Mouse (Mus musculus) adrenal gland, adult 18-20 months (tissue): Measurements from ENCODE around the gene Luzp1. TPM values are rescaled to one million over a fixed set of nuclear protein-coding genes. Genes with fewer than 3 reads are reported as not detected.

Experiments
- DNase-seq, 2 experiments: peaks; one replicate each; pipeline ENCODE4 v3.0.0; 2021 to 2022; ENCODE audit warnings: low spot score in 2 of 2
- long read RNA-seq, 2 experiments: library from polyadenylated mRNA; stranded (forward); transcript quantifications; one replicate each; pipeline ENCODE4 v2.0.0; 2021
- total RNA-seq, 2 experiments: library from RNA; stranded (reverse); gene quantifications; 1 replicate in 1 of 2; 2 replicates in 1 of 2; pipeline ENCODE4 v1.2.3; 2021

The Luzp1 gene
- total RNA-seq = 10 to 100 TPM; 32.0 to 41.5 TPM
- long read RNA-seq, experiment 1, full-length matches to known transcripts = 3 of 5 reads
- long read RNA-seq, experiment 1, partial matches to known transcripts = 0 of 5 reads
- long read RNA-seq, experiment 1, other reads (novel, unspliced or antisense) = 2 of 5 reads
- long read RNA-seq, experiment 2, partial matches to known transcripts = 19 of 25 reads
- long read RNA-seq, experiment 2, other reads (novel, unspliced or antisense) = 6 of 25 reads

DNA sequence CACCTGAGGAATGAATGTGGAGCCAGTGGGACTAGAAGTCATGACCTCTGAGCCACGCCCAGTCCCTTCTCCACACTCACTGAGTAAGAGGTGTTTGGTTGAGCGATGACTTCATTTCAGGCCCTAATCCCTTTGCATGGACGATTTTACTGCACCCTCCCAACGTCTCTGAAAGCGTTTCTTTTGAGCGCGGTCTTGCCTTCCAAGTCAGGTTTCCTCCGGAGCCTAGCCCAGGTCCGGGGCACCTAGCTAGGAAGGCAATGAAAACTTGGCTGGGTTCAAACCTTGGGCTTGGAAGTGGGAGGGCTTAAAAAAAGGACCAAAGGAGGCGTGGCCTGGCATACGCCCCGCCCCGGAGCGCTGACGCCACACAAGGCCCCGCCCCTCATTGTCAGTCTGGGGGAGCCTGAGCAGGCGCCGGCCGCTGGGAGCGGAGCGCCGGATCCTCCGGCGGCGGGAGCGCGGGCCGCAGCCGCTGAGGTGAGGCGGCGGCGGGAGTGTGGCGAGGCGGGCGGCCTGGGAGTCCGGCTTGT, at the start of gene Luzp1:
TSS of gene Luzp1 (plus strand) at position 391 of the 533 bp plus-strand sequence.
- DNase-seq = peak; percentile 97 to 98

DNA sequence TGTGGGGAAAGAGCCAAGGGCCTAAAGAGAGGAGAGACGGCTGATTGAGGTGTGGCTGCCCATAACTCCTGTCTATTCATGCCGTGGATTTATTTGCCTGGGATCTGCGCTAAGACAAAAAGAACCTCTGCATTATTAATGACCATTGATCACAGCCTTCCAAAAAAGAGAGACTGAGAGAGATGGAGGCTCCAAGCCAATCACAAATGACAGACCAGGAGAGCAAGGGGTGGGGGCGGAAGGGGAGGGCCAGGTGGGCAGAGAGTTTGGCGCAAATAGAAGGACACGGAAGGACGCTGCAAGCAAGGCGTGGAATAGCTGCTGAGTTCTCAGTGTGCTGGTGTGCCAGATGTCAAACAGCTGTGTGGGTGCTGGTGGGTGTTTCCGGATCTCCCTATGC, 46.3 kb upstream of the Luzp1 start, which contains the start of gene Htr1d:
TSS of gene Htr1d (plus strand) at position 301 of the 400 bp plus-strand sequence.
- DNase-seq = no peak

DNA sequence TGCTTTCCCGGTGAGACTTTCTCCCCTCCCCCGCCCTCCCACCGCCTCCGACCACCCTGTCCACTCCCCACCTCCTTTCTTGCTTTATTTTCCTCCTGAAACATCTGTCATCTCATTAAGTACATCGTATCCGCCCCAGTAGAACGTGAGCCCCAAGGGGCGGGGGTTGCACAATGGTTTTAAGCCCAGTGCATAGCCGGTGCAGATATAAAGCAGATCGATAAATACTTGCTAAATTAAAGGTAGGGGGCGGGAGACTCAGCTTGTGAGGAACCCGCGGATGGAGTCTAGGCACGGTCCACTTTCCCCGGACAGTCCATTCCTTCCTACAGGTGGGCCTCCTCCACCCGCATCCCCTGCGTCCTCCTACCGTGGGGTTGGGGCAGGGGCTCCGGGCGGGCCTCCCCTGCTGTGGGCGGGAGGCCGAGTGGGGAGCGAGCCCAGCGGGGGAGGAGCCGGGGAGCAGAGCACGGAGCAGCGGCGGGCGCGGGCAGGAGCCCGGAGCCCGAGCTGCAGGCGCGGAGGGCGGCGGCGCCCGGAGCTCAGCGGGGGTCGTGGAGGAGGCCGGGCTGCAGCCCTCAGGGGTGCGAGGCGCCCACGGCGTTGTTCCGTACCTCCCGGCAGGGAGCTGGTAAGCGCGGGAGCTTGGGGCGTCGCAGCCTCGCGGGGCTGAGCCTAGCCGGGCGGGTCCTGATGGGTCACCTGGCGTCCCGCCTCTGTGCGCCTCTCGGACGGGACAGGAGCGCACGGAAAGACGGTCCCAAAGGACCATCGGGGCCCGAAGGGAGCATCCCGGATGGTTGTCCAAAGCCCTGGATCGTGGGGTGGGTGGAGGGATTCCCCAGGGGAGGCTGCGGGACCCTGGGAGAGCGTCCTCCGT, 45.2 kb upstream of the Luzp1 start:
- no peak for DNase-seq

DNA sequence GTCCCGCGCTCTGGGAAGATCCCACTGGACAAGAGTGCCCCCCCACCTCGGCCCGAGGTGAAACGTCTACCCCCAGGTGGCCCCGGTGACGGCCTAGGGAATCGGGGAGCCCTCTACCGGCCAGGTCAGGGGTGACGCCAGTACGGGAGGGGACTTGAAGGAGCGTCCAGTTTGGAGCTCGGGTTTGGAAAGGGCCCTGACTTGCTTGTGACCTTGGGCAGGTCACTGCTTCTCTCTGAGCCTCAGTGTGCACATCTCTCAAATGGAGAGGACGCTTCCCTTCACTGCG, 44.6 kb upstream of the Luzp1 start:
- peak in 1 of 2 experiments; percentile 28 for DNase-seq

DNA sequence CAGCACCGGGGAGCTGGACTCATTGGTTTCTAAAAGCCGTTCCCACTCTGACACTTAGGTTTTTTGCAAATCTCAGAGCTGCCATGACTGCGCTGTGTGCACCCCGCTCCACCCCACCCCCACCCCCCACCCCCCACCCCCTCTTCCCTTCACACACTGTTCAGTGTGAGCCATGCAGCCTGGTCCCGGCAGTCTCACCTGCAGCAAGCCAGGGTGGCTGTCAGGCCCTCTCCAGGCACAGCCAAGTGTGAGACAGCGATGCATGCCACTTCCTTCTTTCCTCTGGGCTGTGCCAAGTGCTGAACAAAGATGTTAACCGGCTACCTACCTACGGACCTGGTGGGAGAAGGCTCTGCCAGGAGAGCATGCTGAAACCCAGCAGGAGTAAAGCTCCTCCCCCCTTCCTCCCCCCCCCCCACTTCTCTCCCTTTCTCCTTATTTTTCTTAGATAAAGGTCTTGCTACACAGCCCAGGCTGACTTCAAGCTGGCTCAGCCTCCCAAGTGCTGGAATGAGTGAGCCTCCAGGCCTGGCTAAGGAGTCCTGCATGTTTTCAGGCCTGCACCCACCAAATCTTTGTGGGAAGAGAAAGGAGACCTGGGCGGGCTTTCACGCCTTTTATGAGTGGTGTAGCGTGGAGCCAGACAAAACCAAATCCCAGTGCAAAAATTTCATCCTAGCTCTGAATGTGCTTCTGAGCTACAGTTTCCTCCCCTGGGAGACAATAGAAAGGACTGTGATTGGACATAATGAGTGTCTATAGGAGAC, 38.8 kb upstream of the Luzp1 start:
- DNase-seq = no peak

DNA sequence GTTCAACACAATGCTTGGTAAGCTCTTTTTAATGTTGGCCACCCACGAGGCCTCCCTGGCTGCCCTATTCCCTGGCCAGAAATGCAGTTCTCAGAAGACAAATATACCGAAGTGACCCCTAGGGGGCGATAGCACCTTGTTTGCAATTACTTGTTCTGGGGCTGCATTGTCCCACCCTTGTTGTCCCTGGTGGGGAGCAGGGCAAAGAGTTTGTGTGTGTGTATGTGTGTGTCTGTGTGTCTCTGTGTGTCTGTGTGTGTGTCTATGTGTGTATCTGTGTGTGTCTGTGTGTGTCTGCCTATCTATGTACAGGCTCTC, 38.2 kb upstream of the Luzp1 start:
- peak; percentile 35 to 38 for DNase-seq

DNA sequence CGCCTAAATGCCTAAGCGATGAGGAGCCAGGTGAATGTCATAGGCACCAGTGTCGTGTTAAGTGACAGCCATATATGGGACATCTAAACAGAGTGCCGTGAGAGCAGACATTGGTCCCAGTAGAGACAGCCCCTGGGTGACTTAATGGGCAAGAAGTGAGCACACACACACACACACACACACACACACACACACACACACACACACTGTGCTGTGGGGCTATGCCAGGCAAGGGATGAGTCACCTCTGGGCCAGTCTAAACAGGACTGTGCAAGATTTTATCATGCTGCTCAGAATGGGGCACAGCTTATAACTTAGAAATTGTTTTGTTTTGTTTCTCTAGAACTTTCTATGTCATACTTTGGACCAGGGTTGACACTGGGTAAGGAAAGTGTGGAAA, 35.5 kb upstream of the Luzp1 start:
- DNase-seq = no peak

DNA sequence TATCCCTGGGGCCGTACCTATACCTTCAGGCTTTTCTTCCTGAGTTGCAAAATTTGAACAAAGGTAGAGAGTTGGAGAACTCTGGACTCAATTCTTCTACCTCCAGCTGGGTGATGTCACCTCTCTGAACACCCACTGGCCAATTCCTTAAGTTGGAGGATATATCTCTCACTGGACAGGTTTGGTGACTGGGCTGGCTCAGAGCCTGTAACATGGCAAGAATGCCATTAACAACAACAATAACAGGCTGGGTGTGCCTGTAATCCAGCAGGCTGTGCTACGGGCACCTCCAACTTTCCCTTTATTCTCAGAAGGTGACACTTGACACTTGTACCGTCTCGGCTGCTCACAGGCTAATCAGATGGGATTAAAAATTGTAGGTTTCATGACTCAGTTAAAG, 30.5 kb upstream of the Luzp1 start:
- no peak for DNase-seq

DNA sequence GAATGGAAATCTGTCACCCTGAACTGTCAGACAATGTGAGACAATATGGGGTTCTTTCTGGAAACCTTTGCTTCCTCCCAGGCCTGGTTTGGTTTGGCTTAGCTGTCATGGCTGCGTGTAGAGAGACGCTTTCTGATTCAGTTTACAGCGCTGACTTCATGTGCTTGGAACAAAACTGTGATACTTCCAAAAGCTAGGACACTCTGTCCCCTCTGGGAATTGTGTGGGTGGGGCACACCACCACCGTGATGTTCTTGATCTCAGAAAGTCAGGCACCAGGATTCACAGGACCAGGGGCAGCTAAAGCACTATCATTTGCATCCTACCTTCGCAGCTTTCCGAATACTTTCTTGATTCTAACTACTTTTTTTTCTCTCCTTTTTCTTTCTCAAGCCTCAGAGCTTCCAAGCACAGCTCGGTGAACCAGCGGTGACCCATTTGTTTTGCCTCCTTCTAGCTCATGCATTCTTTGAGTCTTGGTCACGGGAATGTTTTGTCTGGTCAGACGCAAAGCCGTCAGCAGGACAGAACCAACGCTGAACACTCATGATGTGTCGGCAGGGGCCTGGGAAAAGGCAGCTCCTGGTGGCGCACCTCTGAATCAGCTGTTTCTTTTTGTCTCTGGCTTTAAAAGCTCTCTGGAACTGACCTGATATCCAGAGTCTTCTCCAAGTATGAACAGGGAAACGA, 28.1 kb upstream of the Luzp1 start:
- DNase-seq = no peak

DNA sequence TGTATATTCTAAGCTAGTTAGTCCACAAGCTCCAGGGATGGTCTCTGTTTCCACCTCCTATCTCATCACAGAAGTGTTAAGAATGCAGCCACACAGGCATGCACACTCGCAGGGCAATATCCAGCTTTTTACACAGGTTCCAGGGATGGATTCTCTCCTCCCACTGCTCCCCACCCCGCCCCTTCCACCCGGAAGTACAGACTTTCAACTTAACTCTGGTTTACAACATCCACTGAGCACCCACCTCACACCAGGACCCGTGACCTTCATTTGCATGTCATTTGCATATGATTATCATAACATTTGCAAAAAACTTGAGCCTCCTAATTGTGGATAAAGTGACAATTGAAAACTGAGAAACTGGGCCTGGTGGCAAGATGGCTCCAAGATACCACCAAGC, 25.0 kb upstream of the Luzp1 start:
- DNase-seq = no peak

DNA sequence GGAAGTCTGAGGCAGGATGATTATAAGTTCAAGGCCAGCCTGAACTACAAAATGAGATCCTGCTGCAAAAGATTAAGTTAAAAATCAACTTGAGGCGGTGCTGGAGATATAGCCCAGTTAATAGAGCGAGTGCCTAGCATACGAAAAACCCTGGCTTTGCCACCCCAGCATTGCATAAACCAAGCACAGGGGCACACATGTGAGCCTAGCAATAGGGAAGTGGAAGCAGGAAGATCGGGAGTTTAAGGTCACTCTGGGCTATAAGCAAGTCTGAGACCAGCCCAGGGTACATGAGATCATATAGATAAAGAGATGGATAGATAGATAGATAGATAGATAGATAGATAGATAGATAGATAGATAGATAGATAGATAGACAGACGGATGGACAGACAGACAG, 19.8 kb upstream of the Luzp1 start:
- no peak for DNase-seq

DNA sequence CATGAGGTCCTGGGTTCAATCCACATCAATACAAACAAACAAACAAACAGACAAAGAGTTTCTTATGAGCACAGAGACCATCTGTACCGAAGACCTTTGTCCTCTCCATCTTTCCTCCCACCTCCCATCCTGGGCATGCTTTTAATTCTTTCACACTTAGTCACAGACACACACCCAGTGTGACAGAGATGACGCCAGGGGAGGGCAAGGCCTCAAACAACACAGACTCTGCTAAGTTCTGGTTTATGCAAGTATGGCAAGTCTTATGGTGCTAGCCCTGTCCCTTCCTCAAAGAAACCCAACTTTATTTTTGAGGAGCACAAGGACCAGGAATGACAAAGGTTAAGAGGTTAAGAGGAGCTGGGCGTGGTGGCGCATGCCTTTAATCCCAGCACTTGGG, 19.3 kb upstream of the Luzp1 start:
- DNase-seq = no peak

DNA sequence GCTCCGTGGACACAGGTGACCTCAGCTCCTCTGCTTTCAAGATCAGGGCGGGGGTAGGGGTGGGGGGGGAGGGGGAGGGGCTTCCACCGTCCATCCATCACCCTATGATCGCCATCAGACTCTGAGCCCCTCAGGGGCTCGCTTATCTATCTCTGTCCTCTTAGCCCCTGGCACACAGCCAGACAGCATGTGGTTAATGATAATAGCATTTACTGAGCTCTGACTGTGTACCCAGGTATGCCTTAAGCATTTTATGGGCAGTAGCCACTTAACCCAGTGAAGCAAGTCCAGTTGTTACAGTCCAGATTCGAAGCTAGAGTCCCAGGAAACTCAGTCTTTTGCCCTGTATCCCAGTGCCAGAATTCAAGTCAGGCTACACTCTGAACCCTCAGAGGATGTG, 18.0 kb upstream of the Luzp1 start:
- DNase-seq = no peak

DNA sequence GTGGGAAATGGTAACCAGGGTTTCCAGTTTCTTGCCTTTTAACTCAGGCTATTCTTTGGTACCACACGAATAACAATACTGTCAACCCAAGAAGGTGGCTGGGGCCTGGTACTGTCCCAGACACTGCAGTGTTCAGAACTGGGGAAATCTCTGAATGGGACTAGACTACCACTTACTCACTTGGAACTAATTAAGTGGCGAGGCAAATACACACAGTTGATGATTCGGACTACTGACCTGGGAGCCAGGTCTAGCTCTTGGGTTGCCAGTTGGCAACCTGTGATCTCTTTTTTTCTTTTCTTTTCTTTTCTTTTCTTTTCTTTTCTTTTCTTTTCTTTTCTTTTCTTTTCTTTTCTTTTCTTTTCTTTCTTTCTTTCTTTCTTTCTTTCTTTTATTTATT, 17.3 kb upstream of the Luzp1 start:
- no peak for DNase-seq

DNA sequence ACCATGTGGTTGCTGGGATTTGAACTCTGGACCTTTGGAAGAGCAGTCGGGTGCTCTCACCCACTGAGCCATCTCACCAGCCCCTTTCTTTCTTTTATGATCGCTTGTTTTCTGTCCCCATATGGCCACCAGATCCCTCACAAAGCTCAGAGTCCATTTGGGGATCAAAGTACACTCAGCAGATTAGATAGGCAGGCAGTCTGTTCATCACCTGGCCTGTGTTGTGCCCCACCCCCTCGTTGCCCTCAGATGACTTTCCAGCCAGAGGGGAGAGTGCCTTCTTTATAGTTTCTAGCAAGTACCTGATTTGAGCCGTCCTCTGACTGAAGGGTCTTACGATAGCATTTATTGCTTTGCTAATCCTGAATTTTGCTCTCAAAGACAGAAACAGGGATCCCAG, 16.8 kb upstream of the Luzp1 start:
- DNase-seq = no peak

DNA sequence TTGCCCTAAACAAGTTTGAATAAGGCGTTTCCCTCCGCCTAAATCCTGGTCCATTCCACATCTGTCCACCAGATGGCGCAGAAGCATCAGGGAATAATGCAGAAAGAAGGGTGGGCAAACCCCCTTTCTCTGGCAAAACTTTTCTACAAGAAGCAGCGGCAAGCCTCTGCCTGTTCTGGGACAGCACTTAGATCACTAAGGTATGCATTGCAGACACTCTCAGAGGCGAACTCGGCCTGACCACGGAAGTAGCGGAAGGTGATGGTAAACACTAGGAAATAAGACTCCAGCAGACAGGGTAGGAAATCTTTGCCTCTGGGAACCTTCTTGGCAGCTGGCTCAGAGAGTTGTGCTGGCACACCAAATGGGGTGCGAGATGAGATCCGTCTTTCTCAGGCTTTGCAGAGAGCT, 14.7 kb upstream of the Luzp1 start:
- peak; percentile 80 to 82 for DNase-seq

DNA sequence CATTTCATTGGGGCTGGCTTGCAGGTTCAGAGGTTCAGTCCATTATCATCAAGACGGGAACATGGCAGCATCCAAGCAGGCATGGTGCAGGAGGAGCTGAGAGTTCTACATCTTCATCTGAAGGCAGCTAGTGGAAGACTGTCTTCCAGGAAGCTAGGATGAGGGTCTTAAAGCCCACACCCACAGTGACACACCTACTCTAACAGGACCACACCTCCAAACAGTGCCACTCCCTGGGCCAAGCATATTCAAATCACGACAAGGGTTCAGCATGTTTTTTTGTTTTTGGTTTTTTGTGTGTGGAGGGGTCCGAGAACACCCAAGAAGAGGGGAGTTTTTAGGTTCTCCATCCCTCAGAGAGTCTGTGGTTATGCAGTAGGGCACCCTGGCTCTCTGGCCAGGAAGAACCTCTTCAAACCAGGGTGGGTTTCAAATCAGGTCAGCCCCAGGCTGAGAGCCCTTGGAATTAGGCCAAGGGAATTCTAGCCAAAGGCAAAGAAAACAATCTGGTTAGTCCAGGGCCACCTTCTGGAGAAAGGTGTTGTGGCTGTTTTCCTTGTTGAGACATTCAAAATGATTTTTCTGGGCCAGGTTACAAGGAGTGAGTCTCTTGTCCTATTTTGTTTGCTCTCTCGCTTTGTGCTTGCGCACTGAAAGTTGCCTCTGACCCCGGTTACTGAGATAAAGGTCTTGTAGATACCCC, 12.9 kb upstream of the Luzp1 start:
- no peak for DNase-seq

DNA sequence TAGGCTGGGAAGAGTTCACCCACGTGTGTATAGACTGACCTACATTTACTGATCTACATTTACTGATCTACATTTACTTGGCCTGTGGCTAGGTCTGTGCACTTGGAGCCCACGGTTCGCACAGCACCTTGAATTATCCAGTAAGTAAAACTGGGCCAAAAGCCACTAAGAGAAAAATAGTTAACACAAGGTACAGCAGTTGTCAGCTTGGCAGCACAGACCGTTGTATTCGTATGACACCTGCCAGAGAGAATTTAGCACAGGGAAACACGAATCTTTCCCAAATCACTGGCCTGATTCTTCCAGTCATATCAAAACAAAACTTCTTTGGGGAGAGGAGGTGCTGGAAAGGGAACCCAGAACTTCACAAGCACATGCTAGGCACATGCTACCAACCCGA, 11.3 kb upstream of the Luzp1 start:
- no peak for DNase-seq

DNA sequence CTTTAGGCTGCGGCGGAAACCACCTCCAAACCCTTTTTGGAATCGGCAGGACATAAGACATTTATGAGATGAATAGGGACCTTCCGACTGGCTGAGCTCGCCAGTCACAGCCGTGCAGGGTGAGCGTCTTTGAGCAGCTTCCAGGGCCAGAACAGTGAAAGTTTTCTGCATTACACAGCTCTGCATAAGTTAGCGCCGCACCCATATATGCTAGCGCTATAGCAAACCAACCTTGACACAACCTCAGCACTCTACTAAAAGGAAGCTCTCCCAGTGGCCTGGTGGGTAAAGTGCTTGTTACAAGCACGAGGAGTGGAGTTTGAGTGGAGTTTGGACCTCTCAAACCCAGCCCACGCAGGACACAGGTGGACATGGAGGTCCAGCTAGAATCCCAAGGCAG, 10.4 kb upstream of the Luzp1 start:
- DNase-seq = no peak

DNA sequence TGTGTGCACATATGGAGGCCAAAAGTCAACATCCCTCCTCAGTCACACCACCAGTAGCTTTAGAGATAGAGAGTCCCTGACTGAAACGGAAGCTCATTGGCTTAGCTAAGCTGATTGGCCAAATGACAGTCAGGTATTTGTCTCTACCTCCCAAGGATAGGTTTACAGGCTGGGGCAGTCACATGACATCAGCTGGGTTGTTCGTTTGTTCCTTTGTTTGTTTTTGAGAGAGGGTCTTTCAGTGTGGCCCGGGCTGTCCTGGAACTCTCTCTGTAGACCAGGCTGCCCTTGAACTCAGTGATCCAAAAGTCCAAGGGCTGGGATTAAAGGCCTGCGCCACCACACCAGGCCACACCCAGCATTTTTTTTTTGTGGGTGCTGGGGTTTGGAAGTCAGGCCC, 8.4 kb upstream of the Luzp1 start:
- no peak for DNase-seq

DNA sequence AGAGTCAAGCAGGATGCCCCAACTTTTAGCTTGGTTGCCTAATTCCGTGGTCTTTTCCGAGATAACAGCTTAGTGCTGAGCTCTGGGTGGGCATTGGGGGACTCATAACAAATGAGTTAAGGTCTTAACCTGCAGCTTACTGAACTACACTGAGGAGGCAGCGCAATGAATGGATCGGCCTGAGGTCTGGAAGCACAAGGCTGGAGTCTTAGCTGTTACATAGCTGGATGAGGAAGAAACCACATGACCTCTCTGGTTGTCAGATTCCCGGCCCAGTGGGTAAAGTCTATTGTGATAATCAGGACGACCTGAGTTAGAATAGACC, 7.8 kb upstream of the Luzp1 start:
- no peak for DNase-seq
